ENCODE assay signal across 24 mouse cellular contexts in the genomic region with DNA sequence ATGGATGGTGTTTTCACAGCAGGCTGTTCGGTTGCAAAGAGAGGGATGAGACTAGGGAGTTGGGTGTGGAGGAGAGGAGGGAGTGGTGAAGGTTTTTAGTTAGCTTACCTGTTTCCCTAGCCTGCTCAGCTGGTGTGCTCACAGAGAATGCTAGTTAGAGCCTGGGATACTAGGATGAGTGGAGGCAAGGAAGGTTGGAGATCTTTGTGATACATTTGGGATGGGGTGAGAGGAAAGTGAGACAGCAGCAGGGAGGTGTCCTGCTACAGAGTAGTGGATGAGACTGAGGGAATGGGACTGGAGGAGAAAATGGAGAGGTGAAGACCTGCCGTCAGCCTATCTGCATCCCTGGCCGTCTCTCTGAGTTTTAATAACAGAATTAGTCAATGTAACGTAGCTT. TPM values are rescaled to one million over a fixed set of nuclear protein-coding genes. Genes with fewer than 3 reads are reported as not detected.
"Had no signal": no experiment of that assay in that cellular context is flagged by ENCODE, and none has a peak within 500 bp of the region (broad histone marks: within the 10 kb centered on the region; RNA-seq: fewer than 3 reads in every experiment).

No protein-coding gene starts in this region.

- H3K4me1 ChIP-seq: neural tube, embryonic 12.5 days; neural tube, embryonic 13.5 days; neural tube, embryonic 15.5 days; stomach, embryonic 15.5 days had no signal

- H3K9me3 ChIP-seq: stomach, embryonic 15.5 days had no signal

- H3K27ac ChIP-seq: neural tube, embryonic 12.5 days; neural tube, embryonic 13.5 days; neural tube, embryonic 15.5 days; stomach, embryonic 15.5 days; stomach, postnatal 0 days had no signal

- H3K4me3 ChIP-seq: neural tube, embryonic 12.5 days; neural tube, embryonic 13.5 days; neural tube, embryonic 15.5 days; stomach, embryonic 15.5 days had no signal

- DNase-seq: retina, postnatal 1 day; right cerebral cortex, adult 18-20 months; right cerebral cortex, postnatal 14 days; right cerebral cortex, postnatal 25 days; right cerebral cortex, postnatal 4 days; spleen, adult 18-20 months; thymus, adult 18-20 months; thymus, adult 2 months; thymus, postnatal 14 days; thymus, postnatal 25 days; thymus, postnatal 36 days; thymus, postnatal 4 days had no signal

- H3K9ac ChIP-seq: neural tube, embryonic 12.5 days; neural tube, embryonic 13.5 days; neural tube, embryonic 15.5 days; stomach, embryonic 15.5 days had no signal

- H3K4me2 ChIP-seq: neural tube, embryonic 12.5 days; neural tube, embryonic 13.5 days; neural tube, embryonic 15.5 days; stomach, embryonic 15.5 days had no signal

- H3K27me3 ChIP-seq: neural tube, embryonic 12.5 days; neural tube, embryonic 13.5 days; neural tube, embryonic 15.5 days; stomach, embryonic 15.5 days had no signal

RNA-seq across cellular contexts. Expression of gene Mettl21e, which starts 46.1 kb away (rescaled TPM):
- total RNA-seq: neutrophil, adult 5-6 weeks had no signal
- polyA plus RNA-seq: neural tube, embryonic 11.5 days; neural tube, embryonic 12.5 days; neural tube, embryonic 13.5 days; neural tube, embryonic 14.5 days; small intestine, adult 2 months; spleen, adult 2 months; stomach, embryonic 14.5 days; thymus, adult 2 months; thymus, postnatal 0 days had no signal
